Mouse (Mus musculus) erythroblast, embryonic 14.5 days (primary cell): ENCODE results near the gene Ttc3.

Source experiments
- GATA1 ChIP-seq: IDR thresholded peaks from 2 replicates; pipeline ENCODE4 v1.6.1; 2012; ENCODE audit warnings: low read length, inconsistent platforms, mixed read lengths
- TAL1 ChIP-seq: IDR thresholded peaks from 3 replicates; pipeline ENCODE4 v1.6.1; 2012; ENCODE audit warnings: low read length, inconsistent platforms, mixed read lengths

DNA sequence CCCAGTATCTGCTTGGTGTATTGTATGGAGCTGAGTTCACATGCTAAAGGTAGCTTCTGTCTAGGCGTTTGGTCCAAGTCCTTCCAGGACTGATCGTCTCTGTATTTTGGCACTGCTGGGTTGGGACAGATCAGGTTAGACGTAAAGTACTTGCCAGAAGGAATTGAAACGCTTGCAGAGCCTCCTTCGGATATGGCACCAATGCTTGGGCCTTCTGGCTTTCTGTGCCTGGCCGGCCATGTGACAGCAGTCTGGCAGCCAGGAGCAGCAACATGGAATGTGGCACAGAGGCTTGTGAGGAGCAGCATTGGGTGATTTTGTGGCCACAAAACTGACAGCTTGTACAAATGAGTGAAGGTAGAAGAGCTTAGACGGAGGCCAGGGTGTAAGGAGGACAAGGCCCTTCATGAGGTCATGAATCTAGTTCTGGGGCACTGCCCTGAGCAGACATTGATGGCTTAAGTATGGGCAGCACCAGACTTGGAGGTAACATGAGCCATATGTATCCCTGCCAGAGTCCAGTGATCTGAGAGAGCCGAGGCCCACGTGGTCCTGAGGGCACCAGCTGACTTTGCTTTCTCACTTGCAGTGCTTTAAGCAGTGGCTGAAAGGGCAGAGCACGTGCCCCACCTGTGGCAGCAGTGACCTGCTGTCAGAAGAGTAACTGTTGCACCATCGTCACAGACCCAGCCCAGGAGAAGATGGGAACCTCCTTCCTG, 97.1 kb downstream of the Ttc3 start:
- TF ChIP-seq GATA1 (no peak), TAL1 (no peak)
